Mouse (Mus musculus): ENCODE data around the gene Fam76b. TPM values are rescaled to one million over a fixed set of nuclear protein-coding genes. Genes with fewer than 3 reads are reported as not detected.
A peak's percentile ranks its signal among the peaks of the same experiment; 100 is the strongest.

The Fam76b gene
- total and polyA plus RNA-seq, 3 experiments = 27.9 to 43.8 (median 39.2) TPM

GRCm38 (mm10) chr9:13804480-13804879, 23.0 kb upstream of the Fam76b start:
- H3K4me3 ChIP-seq (ENCODE audit: control insufficient read depth in 1 of 2, insufficient read depth in 1 of 2, low read depth in 2 of 2, low read length in 2 of 2) = no peak overlapping the region
- no peaks in the 10 kb centered on the region for H3K4me1 ChIP-seq (ENCODE audit: control insufficient read depth in 1 of 2, insufficient read depth in 2 of 2, low read length in 2 of 2)
- H3K36me3 ChIP-seq (ENCODE audit: control insufficient read depth in 1 of 2, insufficient read depth in 2 of 2, low read length in 2 of 2) = peaks cover 0 to 64% of the 10 kb centered on the region in 2 experiments; a peak in 2 of 4 replicates
- no peaks in the 10 kb centered on the region for H3K9me3 ChIP-seq (replicated peaks; ENCODE audit: insufficient read depth, low read length)
- H3K27me3 ChIP-seq (ENCODE audit: control insufficient read depth in 1 of 2, insufficient read depth in 2 of 2, low read length in 2 of 2) = no peaks in the 10 kb centered on the region
- DNase-seq (ENCODE audit: low read depth, low spot score) = no peak
- no peak overlapping the region for H3K9ac ChIP-seq (ENCODE audit: control insufficient read depth, low read depth, low read length, poor library complexity, severe bottlenecking)
- H3K79me2 ChIP-seq (ENCODE audit: control insufficient read depth, insufficient read depth, low read length, poor library complexity) = no peaks in the 10 kb centered on the region
- H3K27ac ChIP-seq (ENCODE audit: control insufficient read depth, low read depth, low read length) = no peak overlapping the region
- TF ChIP-seq POLR2AphosphoS2 (IDR thresholded peaks at IDR 0.05; ENCODE audit: low read length) (peak; percentile 32), CHD1 (IDR thresholded peaks at IDR 0.05; ENCODE audit: low read depth, low read length) (no peak), ZMIZ1 (IDR thresholded peaks at IDR 0.05; ENCODE audit: low read depth, low read length) (peak; percentile 70; the same call in 1 of the 2 replicates), TCF12 (IDR thresholded peaks at IDR 0.05; ENCODE audit: low read depth, low read length) (no peak)

GRCm38 (mm10) chr9:13806854-13807253, 20.7 kb upstream of the Fam76b start:
- Histone ChIP-seq H3K4me1 (ENCODE audit: control insufficient read depth in 1 of 2, insufficient read depth in 2 of 2, low read length in 2 of 2) (no peaks in the 10 kb centered on the region), H3K4me3 (ENCODE audit: control insufficient read depth in 1 of 2, insufficient read depth in 1 of 2, low read depth in 2 of 2, low read length in 2 of 2) (no peak overlapping the region), H3K79me2 (ENCODE audit: control insufficient read depth, insufficient read depth, low read length, poor library complexity) (no peaks in the 10 kb centered on the region), H3K27me3 (ENCODE audit: control insufficient read depth in 1 of 2, insufficient read depth in 2 of 2, low read length in 2 of 2) (no peaks in the 10 kb centered on the region), H3K36me3 (ENCODE audit: control insufficient read depth in 1 of 2, insufficient read depth in 2 of 2, low read length in 2 of 2) (peaks cover 5 to 69% of the 10 kb centered on the region in 2 experiments), H3K9me3 (replicated peaks; ENCODE audit: insufficient read depth, low read length) (no peaks in the 10 kb centered on the region), H3K9ac (ENCODE audit: control insufficient read depth, low read depth, low read length, poor library complexity, severe bottlenecking) (no peak overlapping the region), H3K27ac (ENCODE audit: control insufficient read depth, low read depth, low read length) (no peak overlapping the region)
- peak; percentile 21 for DNase-seq (ENCODE audit: low read depth, low spot score)
- no peak for TF ChIP-seq MYC (IDR thresholded peaks at IDR 0.05; ENCODE audit: low read depth, low read length)
- TF ChIP-seq RCOR1 (IDR thresholded peaks at IDR 0.05; ENCODE audit: low read depth, low read length) = no peak

- no peak overlapping the region for H3K9ac ChIP-seq (ENCODE audit: control insufficient read depth, low read depth, low read length, poor library complexity, severe bottlenecking)
- no peak overlapping the region for H3K4me3 ChIP-seq (ENCODE audit: control insufficient read depth in 1 of 2, insufficient read depth in 1 of 2, low read depth in 2 of 2, low read length in 2 of 2)
Observed at GRCm38 (mm10) chr9:13807657-13808056, 19.9 kb upstream of the Fam76b start.

GRCm38 (mm10) chr9:13809937-13810336, 17.6 kb upstream of the Fam76b start:
- TF ChIP-seq SMC3 (IDR thresholded peaks at IDR 0.05; ENCODE audit: low read depth, low read length) = peak; percentile 68
- TF ChIP-seq MYB (IDR thresholded peaks at IDR 0.05; ENCODE audit: low read depth, low read length) = 0 out of 2 replicates have a peak, but pooled peaks have one; percentile 13
- TF ChIP-seq GABPA (IDR thresholded peaks at IDR 0.05; ENCODE audit: low read depth, low read length) = 0 out of 2 replicates have a peak, but pooled peaks have one; percentile 36
- 0 out of 2 replicates have a peak, but pooled peaks have one; percentile 41 for TF ChIP-seq MYC (IDR thresholded peaks at IDR 0.05; ENCODE audit: low read depth, low read length)
- TF ChIP-seq BHLHE40 (IDR thresholded peaks at IDR 0.05; ENCODE audit: borderline replicate concordance, low read depth, low read length) = peak; percentile 15; the same call in 1 of the 2 replicates
- TF ChIP-seq SIN3A (IDR thresholded peaks at IDR 0.05; ENCODE audit: low read length) = 0 out of 2 replicates have a peak, but pooled peaks have one; percentile 29
- no peak for TF ChIP-seq KAT2A (conservative IDR thresholded peaks at IDR 0.05; ENCODE audit: low read depth, low read length)
- TF ChIP-seq TBP (IDR thresholded peaks at IDR 0.05; ENCODE audit: low read depth, low read length) = no peak
- peak; percentile 22; the same call in 1 of the 2 replicates for TF ChIP-seq ZC3H11A (IDR thresholded peaks at IDR 0.05; ENCODE audit: low read depth, low read length)
- TF ChIP-seq RAD21 (IDR thresholded peaks at IDR 0.05; ENCODE audit: low read depth, low read length) = peak; percentile 44
- TF ChIP-seq CHD1 (IDR thresholded peaks at IDR 0.05; ENCODE audit: low read depth, low read length) = no peak
- peak; percentile 72; the same call in 1 of the 2 replicates for TF ChIP-seq ZMIZ1 (IDR thresholded peaks at IDR 0.05; ENCODE audit: low read depth, low read length)
- peak; percentile 42; the same call in 1 of the 2 replicates for TF ChIP-seq USF1 (IDR thresholded peaks at IDR 0.05; ENCODE audit: low read depth, low read length)
- TF ChIP-seq CTCF (IDR thresholded peaks at IDR 0.05 in 2 of 3, conservative IDR thresholded peaks at IDR 0.05 in 1 of 3; ENCODE audit: control insufficient read depth in 1 of 3, insufficient read depth in 1 of 3, low read depth in 2 of 3, low read length in 3 of 3, poor library complexity in 1 of 3, severe bottlenecking in 1 of 3) = peak; percentile 64 to 81 (median 76)
- H3K4me3 ChIP-seq (ENCODE audit: control insufficient read depth in 1 of 2, insufficient read depth in 1 of 2, low read depth in 2 of 2, low read length in 2 of 2) = no peak overlapping the region
- no peak overlapping the region for H3K9ac ChIP-seq (ENCODE audit: control insufficient read depth, low read depth, low read length, poor library complexity, severe bottlenecking)
- H3K4me1 ChIP-seq (ENCODE audit: control insufficient read depth in 1 of 2, insufficient read depth in 2 of 2, low read length in 2 of 2) = no peaks in the 10 kb centered on the region
- no peaks in the 10 kb centered on the region for H3K9me3 ChIP-seq (replicated peaks; ENCODE audit: insufficient read depth, low read length)
- no peaks in the 10 kb centered on the region for H3K27me3 ChIP-seq (ENCODE audit: control insufficient read depth in 1 of 2, insufficient read depth in 2 of 2, low read length in 2 of 2)
- no peaks in the 10 kb centered on the region for H3K79me2 ChIP-seq (ENCODE audit: control insufficient read depth, insufficient read depth, low read length, poor library complexity)
- no peak overlapping the region for H3K27ac ChIP-seq (ENCODE audit: control insufficient read depth, low read depth, low read length)
- H3K36me3 ChIP-seq (ENCODE audit: control insufficient read depth in 1 of 2, insufficient read depth in 2 of 2, low read length in 2 of 2) = peaks cover 5 to 90% of the 10 kb centered on the region in 2 experiments
- DNase-seq (ENCODE audit: low read depth, low spot score) = peak; percentile 84

More at GRCm38 (mm10) chr9:13807657-13808056, 19.9 kb upstream of the Fam76b start:
- no peaks in the 10 kb centered on the region for H3K4me1 ChIP-seq (ENCODE audit: control insufficient read depth in 1 of 2, insufficient read depth in 2 of 2, low read length in 2 of 2)
- no peak for DNase-seq (ENCODE audit: low read depth, low spot score)
- no peaks in the 10 kb centered on the region for H3K79me2 ChIP-seq (ENCODE audit: control insufficient read depth, insufficient read depth, low read length, poor library complexity)
- peak; percentile 62 for TF ChIP-seq ZMIZ1 (IDR thresholded peaks at IDR 0.05; ENCODE audit: low read depth, low read length)
- no peak for TF ChIP-seq SMC3 (IDR thresholded peaks at IDR 0.05; ENCODE audit: low read depth, low read length)
- TF ChIP-seq ZC3H11A (IDR thresholded peaks at IDR 0.05; ENCODE audit: low read depth, low read length) = no peak
- peaks cover 5 to 70% of the 10 kb centered on the region in 2 experiments for H3K36me3 ChIP-seq (ENCODE audit: control insufficient read depth in 1 of 2, insufficient read depth in 2 of 2, low read length in 2 of 2)
- no peak overlapping the region for H3K27ac ChIP-seq (ENCODE audit: control insufficient read depth, low read depth, low read length)
- H3K27me3 ChIP-seq (ENCODE audit: control insufficient read depth in 1 of 2, insufficient read depth in 2 of 2, low read length in 2 of 2) = no peaks in the 10 kb centered on the region
- H3K9me3 ChIP-seq (replicated peaks; ENCODE audit: insufficient read depth, low read length) = no peaks in the 10 kb centered on the region

All from MEL (cell line).